Mouse (Mus musculus) heart, postnatal 25 days (tissue): ENCODE results near the gene Msantd1. TPM values are rescaled to one million over a fixed set of nuclear protein-coding genes. Genes with fewer than 3 reads are reported as not detected.

Source experiments
- DNase-seq: peaks from one replicate; pipeline ENCODE4 v3.0.0; 2022; ENCODE audit warnings: low spot score
- intact Hi-C: fragments of 180-260 bp; cut with DNase I; formaldehyde crosslinking; loops from one replicate; pipeline ENCODE4 v1.15.1; 2025
- total RNA-seq, 2 experiments: library from RNA; stranded (reverse); gene quantifications; 2 replicates each; pipeline ENCODE4 v1.2.3; 2021

The Msantd1 gene
- total RNA-seq, 2 experiments from 2014 or later, result 0.52 to 0.61 TPM

- no peak for DNase-seq
- intact Hi-C loops, result no loop called here
Observed at GRCm38 (mm10) chr5:34923920-34924319, 16.1 kb downstream of the Msantd1 start.

GRCm38 (mm10) chr5:34924519-34924918 is 16.7 kb downstream of the Msantd1 start:
- intact Hi-C loops, result no loop called here
- DNase-seq, result no peak

- intact Hi-C loops, result no loop called here
- DNase-seq, result no peak
Observed at GRCm38 (mm10) chr5:34927648-34928047, 19.8 kb downstream of the Msantd1 start.

GRCm38 (mm10) chr5:34930151-34930975 is 22.6 kb downstream of the Msantd1 start:
- intact Hi-C loops, result loop anchor here (5.0 kb wide), 1 partner anchor 107 kb away; no protein-coding TSS in a partner anchor
- no peak for DNase-seq

- no peak for DNase-seq
Observed at GRCm38 (mm10) chr5:34931091-34931490, 23.3 kb downstream of the Msantd1 start.

GRCm38 (mm10) chr5:34931516-34932457 is 24.0 kb downstream of the Msantd1 start:
- intact Hi-C loops, result loop anchor here (2.0 to 5.0 kb wide), 2 partner anchors 37 to 106 kb away; no protein-coding TSS in a partner anchor
- DNase-seq, result no peak

More at GRCm38 (mm10) chr5:34931091-34931490, 23.3 kb downstream of the Msantd1 start:
- intact Hi-C loops, result loop anchor here (5.0 kb wide), 1 partner anchor 106 kb away; no protein-coding TSS in a partner anchor

- DNase-seq, result no peak
Observed at GRCm38 (mm10) chr5:34932458-34932806, 24.6 kb downstream of the Msantd1 start.

GRCm38 (mm10) chr5:34933461-34933860 is 25.6 kb downstream of the Msantd1 start:
- no peak for DNase-seq
- intact Hi-C loops, result loop anchor here (2.0 to 5.0 kb wide), 2 partner anchors 35 to 104 kb away; no protein-coding TSS in a partner anchor

More at GRCm38 (mm10) chr5:34932458-34932806, 24.6 kb downstream of the Msantd1 start:
- intact Hi-C loops, result loop anchor here (2.0 to 5.0 kb wide), 2 partner anchors 36 to 105 kb away; no protein-coding TSS in a partner anchor

- no peak for DNase-seq
- intact Hi-C loops, result no loop called here
Observed at GRCm38 (mm10) chr5:34941710-34942470, 34.1 kb downstream of the Msantd1 start.

GRCm38 (mm10) chr5:34943428-34943827 is 35.6 kb downstream of the Msantd1 start:
- intact Hi-C loops, result no loop called here
- DNase-seq, result no peak

GRCm38 (mm10) chr5:34948861-34949760 is 41.3 kb downstream of the Msantd1 start, which contains the start of gene Rgs12:
TSS of gene Rgs12 (plus strand) at chr5:34949445.
- peak; percentile 77 for DNase-seq
- intact Hi-C loops, result no loop called here

GRCm38 (mm10) chr5:34949769-34950211 is 42.0 kb downstream of the Msantd1 start:
- no peak for DNase-seq
- intact Hi-C loops, result no loop called here

GRCm38 (mm10) chr5:34950486-34951160 is 42.8 kb downstream of the Msantd1 start:
- DNase-seq, result no peak
- intact Hi-C loops, result no loop called here

GRCm38 (mm10) chr5:34951161-34951834 is 43.5 kb downstream of the Msantd1 start:
- intact Hi-C loops, result no loop called here
- no peak for DNase-seq

- no peak for DNase-seq
- intact Hi-C loops, result no loop called here
Observed at GRCm38 (mm10) chr5:34954508-34954907, 46.7 kb downstream of the Msantd1 start.

- DNase-seq, result no peak
- intact Hi-C loops, result no loop called here
Observed at GRCm38 (mm10) chr5:34955630-34956029, 47.8 kb downstream of the Msantd1 start.

- intact Hi-C loops, result no loop called here
- DNase-seq, result no peak
Observed at GRCm38 (mm10) chr5:34956151-34956550, 48.3 kb downstream of the Msantd1 start.
